In genomic region chr14:25718471-25718870, GRCm38 (mm10) we compare ENCODE assay signal across 7 mouse cellular contexts. TPM values are rescaled to one million over a fixed set of nuclear protein-coding genes. Genes with fewer than 3 reads are reported as not detected.
DNase-seq lines count a peak whose midpoint lies in the region; ATAC-seq lines count a peak whose summit lies in the region.

No protein-coding gene starts in this region.

- H3K27me3 ChIP-seq in heart, embryonic 11.5 days (ENCODE audit: control insufficient read depth, insufficient read depth, low read length), result no peaks in the 10 kb centered on the region
- no peaks in the 10 kb centered on the region for H3K27me3 ChIP-seq in limb, embryonic 15.5 days

- no peak overlapping the region for H3K4me3 ChIP-seq in heart, embryonic 11.5 days (ENCODE audit: low read depth, low read length)
- H3K4me3 ChIP-seq in limb, embryonic 15.5 days, result no peak overlapping the region

- peak; percentile 13 for ATAC-seq in CD4-positive, CD25-positive, alpha-beta regulatory T cell, adult 4 months
- peak; percentile 56; the same call in 1 of the 2 replicates for ATAC-seq in heart, embryonic 11.5 days (replicated peaks; ENCODE audit: insufficient number of reproducible peaks, low FRiP score, low TSS enrichment)
- peak; percentile 36; the same call in 1 of the 2 replicates for ATAC-seq in limb, embryonic 15.5 days (ENCODE audit: insufficient number of reproducible peaks, low FRiP score, low TSS enrichment, low read depth)
- ATAC-seq in frontal cortex, adult (ENCODE audit: low TSS enrichment), result no peak

- peak; percentile 34 for DNase-seq in ES-CJ7 (ENCODE audit: low read depth, low spot score)
- peak; percentile 79 for DNase-seq in thymus, postnatal 25 days
- DNase-seq in MN1 (ENCODE audit: low spot score), result no peak

- H3K36me3 ChIP-seq in heart, embryonic 11.5 days (ENCODE audit: control insufficient read depth, insufficient read depth, low read length), result peaks cover 5% of the 10 kb centered on the region; the same call in 1 of the 2 replicates
- H3K36me3 ChIP-seq in limb, embryonic 15.5 days, result peaks cover 51% of the 10 kb centered on the region

- no peak overlapping the region for H3K4me2 ChIP-seq in heart, embryonic 11.5 days
- H3K4me2 ChIP-seq in limb, embryonic 15.5 days, result no peak overlapping the region

- H3K27ac ChIP-seq in heart, embryonic 11.5 days (ENCODE audit: low read depth, low read length), result 0 out of 2 replicates have a peak overlapping the region, but pooled peaks have one; percentile 12
- H3K27ac ChIP-seq in limb, embryonic 15.5 days, result peak overlapping the region; percentile 48

- WGBS in heart, embryonic 11.5 days (ENCODE audit: insufficient replicate concordance), result 0% methylated on average over 2 of the region's 2 CpGs
- 0% methylated on average over 2 of the region's 2 CpGs for WGBS in limb, embryonic 15.5 days

- no peak overlapping the region for H3K9ac ChIP-seq in heart, embryonic 11.5 days (ENCODE audit: low read depth, low read length)
- H3K9ac ChIP-seq in limb, embryonic 15.5 days, result no peak overlapping the region

- no peaks in the 10 kb centered on the region for H3K9me3 ChIP-seq in heart, embryonic 11.5 days (replicated peaks; ENCODE audit: control insufficient read depth, low read length)
- no peaks in the 10 kb centered on the region for H3K9me3 ChIP-seq in limb, embryonic 15.5 days

- peaks cover 28% of the 10 kb centered on the region for H3K4me1 ChIP-seq in heart, embryonic 11.5 days (ENCODE audit: control insufficient read depth, insufficient read depth, low read length)
- H3K4me1 ChIP-seq in limb, embryonic 15.5 days, result peaks cover 22% of the 10 kb centered on the region

RNA-seq across cellular contexts. Expression of gene Ppif, which starts 24.5 kb away (rescaled TPM):
- polyA plus RNA-seq in CD4-positive, CD25-positive, alpha-beta regulatory T cell, adult 4 months (2017; shearing (Covaris generic)), result 10 to 100 TPM; 22.0 to 27.0 TPM
- 92.7 and 99.4 TPM in 2 replicates for polyA plus RNA-seq in heart, embryonic 11.5 days (2014; fragmentation: Nextera tagmentation; extraction: Ambion mirVana)
- polyA plus RNA-seq in limb, embryonic 15.5 days (2015; fragmentation: Nextera tagmentation; extraction: Ambion mirVana), result 26.4 and 32.1 TPM in 2 replicates

RNA-seq across cellular contexts. Expression of gene Zcchc24, which starts 50.4 kb away (rescaled TPM):
- polyA plus RNA-seq in CD4-positive, CD25-positive, alpha-beta regulatory T cell, adult 4 months (2017; shearing (Covaris generic)), result 1 to 10 TPM in 1 of 2 experiments, under 1 TPM in 1; 0.84 to 1.3 TPM
- 18.9 and 22.6 TPM in 2 replicates for polyA plus RNA-seq in heart, embryonic 11.5 days (2014; fragmentation: Nextera tagmentation; extraction: Ambion mirVana)
- 31.6 and 35.4 TPM in 2 replicates for polyA plus RNA-seq in limb, embryonic 15.5 days (2015; fragmentation: Nextera tagmentation; extraction: Ambion mirVana)
